Comparison of ENCODE assay signal across 8 mouse cellular contexts in genomic region chr3:131107301-131108093, GRCm38 (mm10). TPM values are rescaled to one million over a fixed set of nuclear protein-coding genes. Genes with fewer than 3 reads are reported as not detected.
DNase-seq lines count a peak whose midpoint lies in the region; ATAC-seq and TF ChIP-seq lines count a peak whose summit lies in the region.

No protein-coding gene starts in this region.

- no peak for TF ChIP-seq CTCF in brain, embryonic 14.5 days (IDR thresholded peaks at IDR 0.05; ENCODE audit: borderline replicate concordance, extremely low read depth, insufficient read depth, insufficient read length)
- TF ChIP-seq CTCF in heart, postnatal 0 days (IDR thresholded peaks at IDR 0.05; ENCODE audit: low read depth), result no peak

- peak overlapping the region; percentile 49 for H3K4me3 ChIP-seq in kidney, embryonic 16.5 days (ENCODE audit: low read length)
- H3K4me3 ChIP-seq in heart, postnatal 0 days (ENCODE audit: low read depth, low read length), result peak overlapping the region; percentile 47

- no peak for ATAC-seq in kidney, embryonic 16.5 days (ENCODE audit: low FRiP score, low TSS enrichment)
- ATAC-seq in heart, postnatal 0 days (ENCODE audit: insufficient read depth, low read depth), result no peak

- H3K36me3 ChIP-seq in kidney, embryonic 16.5 days (ENCODE audit: insufficient read depth, low read length), result no peaks in the 10 kb centered on the region
- no peaks in the 10 kb centered on the region for H3K36me3 ChIP-seq in heart, postnatal 0 days (replicated peaks; ENCODE audit: control insufficient read depth, insufficient read depth, low read length)

- H3K4me2 ChIP-seq in kidney, embryonic 16.5 days (replicated peaks; ENCODE audit: low read depth, low read length), result peak overlapping the region; percentile 79
- peak overlapping the region; percentile 68; the same call in 1 of the 2 replicates for H3K4me2 ChIP-seq in heart, postnatal 0 days (ENCODE audit: low read depth, low read length)

- under 1% methylated on average over 34 of the region's 34 CpGs for WGBS in kidney, embryonic 16.5 days
- WGBS in heart, postnatal 0 days, result 3% methylated on average over 34 of the region's 34 CpGs

- no peak for TF ChIP-seq EP300 in heart, postnatal 0 days (IDR thresholded peaks at IDR 0.05; ENCODE audit: low read depth)

- no peak overlapping the region for H3K27ac ChIP-seq in kidney, embryonic 16.5 days (ENCODE audit: low read length)
- no peak overlapping the region for H3K27ac ChIP-seq in heart, postnatal 0 days (ENCODE audit: low read depth)

- TF ChIP-seq POLR2A in brain, embryonic 14.5 days (IDR thresholded peaks at IDR 0.05; ENCODE audit: borderline replicate concordance, extremely low read depth, insufficient read depth, insufficient read length, poor library complexity, severe bottlenecking), result no peak

- H3K9ac ChIP-seq in kidney, embryonic 16.5 days (replicated peaks; ENCODE audit: low read length), result no peak overlapping the region
- no peak overlapping the region for H3K9ac ChIP-seq in heart, postnatal 0 days (replicated peaks; ENCODE audit: low read depth, low read length)

- H3K4me1 ChIP-seq in kidney, embryonic 16.5 days (ENCODE audit: insufficient read depth, low read length), result peaks cover 41% of the 10 kb centered on the region
- peaks cover 17% of the 10 kb centered on the region; the same call in 1 of the 2 replicates for H3K4me1 ChIP-seq in heart, postnatal 0 days (ENCODE audit: control insufficient read depth, insufficient read depth)

- peaks cover 66% of the 10 kb centered on the region for H3K27me3 ChIP-seq in kidney, embryonic 16.5 days (ENCODE audit: insufficient read depth, low read length)
- H3K27me3 ChIP-seq in heart, postnatal 0 days (ENCODE audit: control insufficient read depth, insufficient read depth, low read length), result peaks cover 95% of the 10 kb centered on the region

- H3K9me3 ChIP-seq in kidney, embryonic 16.5 days (ENCODE audit: low read length), result no peaks in the 10 kb centered on the region
- no peaks in the 10 kb centered on the region for H3K9me3 ChIP-seq in heart, postnatal 0 days (replicated peaks; ENCODE audit: control insufficient read depth, low read length)

- DNase-seq in kidney, postnatal 25 days, result no peak
- DNase-seq in brain, embryonic 14.5 days (ENCODE audit: low read depth), result peak; percentile 64
- no peak for DNase-seq in heart, postnatal 0 days (ENCODE audit: low spot score)
- DNase-seq in naive thymus-derived CD4-positive, alpha-beta T cell, adult 2 months (ENCODE audit: low read depth), result peak; percentile 64
- DNase-seq in c-Kit-positive CD71-positive TER-119-positive erythroid progenitor cells, embryonic 14.5 days (ENCODE audit: low spot score), result no peak
- no peak for DNase-seq in adrenal gland, postnatal 36 days
- DNase-seq in cerebellum, adult 9-11 months, result no peak

RNA-seq across cellular contexts. Expression of gene Lef1, which starts 2.8 kb away (rescaled TPM):
- 20.0 and 28.6 TPM in 2 replicates for polyA plus RNA-seq in kidney, embryonic 16.5 days (2015; fragmentation: Nextera tagmentation; extraction: Ambion mirVana)
- polyA plus RNA-seq in brain, embryonic 14.5 days (2012; rRNA removed), result 36.5 and 54.7 TPM in 2 replicates
- total RNA-seq in heart, postnatal 0 days (2014; rRNA removed; ENCODE audit: low replicate concordance), result 4.8 TPM in 1 of 2 replicates, not detected in the other
- polyA plus RNA-seq in heart, postnatal 0 days (2015; fragmentation: Nextera tagmentation; extraction: Ambion mirVana), result 0.87 and 1.2 TPM in 2 replicates
- total RNA-seq in adrenal gland, postnatal 36 days (2021), result 10 to 100 TPM; 10.5 to 14.2 TPM

Comparison
In these comparisons a context has a peak if more than half of its experiments do, and no peak if none do; other contexts are left out.
1. DNase-seq: peak in brain, embryonic 14.5 days (single experiment) and naive thymus-derived CD4-positive, alpha-beta T cell, adult 2 months (single experiment); none in kidney, postnatal 25 days (0 of 2), heart, postnatal 0 days (single experiment), c-Kit-positive CD71-positive TER-119-positive erythroid progenitor cells, embryonic 14.5 days (single experiment), adrenal gland, postnatal 36 days (0 of 2) and cerebellum, adult 9-11 months (single experiment).